Mouse (Mus musculus): ENCODE results near the gene Sdc1. TPM values are rescaled to one million over a fixed set of nuclear protein-coding genes. Genes with fewer than 3 reads are reported as not detected.

The Sdc1 gene
- total RNA-seq, 2 experiments from 2014 or later = not detected

GRCm38 (mm10) chr12:8817467-8818232 is 46.5 kb downstream of the Sdc1 start:
- no peak for ATAC-seq (replicated peaks; ENCODE audit: low FRiP score, poor library complexity, severe bottlenecking)

- no peak for ATAC-seq (replicated peaks; ENCODE audit: low FRiP score, poor library complexity, severe bottlenecking)
These were observed 47.1 kb downstream of the Sdc1 start for GRCm38 (mm10) chr12:8818233-8818672.

- no peak for ATAC-seq (replicated peaks; ENCODE audit: low FRiP score, poor library complexity, severe bottlenecking)
These were observed 54.0 kb downstream of the Sdc1 start for GRCm38 (mm10) chr12:8824995-8825703.

GRCm38 (mm10) chr12:8827014-8827715 is 56.0 kb downstream of the Sdc1 start:
- ATAC-seq (replicated peaks; ENCODE audit: low FRiP score, poor library complexity, severe bottlenecking) = 0 out of 2 replicates have a peak, but pooled peaks have one; percentile 16

GRCm38 (mm10) chr12:8829032-8829660 is 58.0 kb downstream of the Sdc1 start:
- ATAC-seq (replicated peaks; ENCODE audit: low FRiP score, poor library complexity, severe bottlenecking) = no peak

GRCm38 (mm10) chr12:8829661-8830040 is 58.5 kb downstream of the Sdc1 start:
- ATAC-seq (replicated peaks; ENCODE audit: low FRiP score, poor library complexity, severe bottlenecking) = no peak

- ATAC-seq (replicated peaks; ENCODE audit: low FRiP score, poor library complexity, severe bottlenecking) = no peak
These were observed 60.0 kb downstream of the Sdc1 start for GRCm38 (mm10) chr12:8830967-8831635.

GRCm38 (mm10) chr12:8831710-8832109 is 60.6 kb downstream of the Sdc1 start:
- no peak for ATAC-seq (replicated peaks; ENCODE audit: low FRiP score, poor library complexity, severe bottlenecking)

GRCm38 (mm10) chr12:8840782-8841325 is 69.7 kb downstream of the Sdc1 start:
- ATAC-seq (replicated peaks; ENCODE audit: low FRiP score, poor library complexity, severe bottlenecking) = peak; percentile 99

- ATAC-seq (replicated peaks; ENCODE audit: low FRiP score, poor library complexity, severe bottlenecking) = no peak
These were observed 71.6 kb downstream of the Sdc1 start for GRCm38 (mm10) chr12:8842725-8843124.

Other genes with a start within 250 kb of the Sdc1 start
- gene Slc7a15, start 172.3 kb upstream of the Sdc1 start, total RNA-seq (2015; ENCODE audit: low replicate concordance) = not detected in 2 replicates
- gene Slc7a15, start 172.3 kb upstream of the Sdc1 start, total RNA-seq (2017; ENCODE audit: low replicate concordance) = not detected in 2 replicates
- 94.1 and 135 TPM in 2 replicates for gene Pum2, start 97.2 kb upstream of the Sdc1 start, total RNA-seq (2015; ENCODE audit: low replicate concordance)
- 106 and 142 TPM in 2 replicates for gene Pum2, start 97.2 kb upstream of the Sdc1 start, total RNA-seq (2017; ENCODE audit: low replicate concordance)
- gene Laptm4a, start 150.3 kb downstream of the Sdc1 start, total RNA-seq (2015; ENCODE audit: low replicate concordance) = 102 and 129 TPM in 2 replicates
- gene Laptm4a, start 150.3 kb downstream of the Sdc1 start, total RNA-seq (2017; ENCODE audit: low replicate concordance) = 123 and 145 TPM in 2 replicates
- gene Matn3, start 176.6 kb downstream of the Sdc1 start, total RNA-seq (2015; ENCODE audit: low replicate concordance) = not detected in 2 replicates
- gene Matn3, start 176.6 kb downstream of the Sdc1 start, total RNA-seq (2017; ENCODE audit: low replicate concordance) = not detected in 2 replicates
- 1.3 and 2.5 TPM in 2 replicates for gene Wdr35, start 202.6 kb downstream of the Sdc1 start, total RNA-seq (2015; ENCODE audit: low replicate concordance)
- 1.5 and 2.6 TPM in 2 replicates for gene Wdr35, start 202.6 kb downstream of the Sdc1 start, total RNA-seq (2017; ENCODE audit: low replicate concordance)

All from erythroid progenitor cell, adult 5-6 weeks (primary cell).